In the genomic region with DNA sequence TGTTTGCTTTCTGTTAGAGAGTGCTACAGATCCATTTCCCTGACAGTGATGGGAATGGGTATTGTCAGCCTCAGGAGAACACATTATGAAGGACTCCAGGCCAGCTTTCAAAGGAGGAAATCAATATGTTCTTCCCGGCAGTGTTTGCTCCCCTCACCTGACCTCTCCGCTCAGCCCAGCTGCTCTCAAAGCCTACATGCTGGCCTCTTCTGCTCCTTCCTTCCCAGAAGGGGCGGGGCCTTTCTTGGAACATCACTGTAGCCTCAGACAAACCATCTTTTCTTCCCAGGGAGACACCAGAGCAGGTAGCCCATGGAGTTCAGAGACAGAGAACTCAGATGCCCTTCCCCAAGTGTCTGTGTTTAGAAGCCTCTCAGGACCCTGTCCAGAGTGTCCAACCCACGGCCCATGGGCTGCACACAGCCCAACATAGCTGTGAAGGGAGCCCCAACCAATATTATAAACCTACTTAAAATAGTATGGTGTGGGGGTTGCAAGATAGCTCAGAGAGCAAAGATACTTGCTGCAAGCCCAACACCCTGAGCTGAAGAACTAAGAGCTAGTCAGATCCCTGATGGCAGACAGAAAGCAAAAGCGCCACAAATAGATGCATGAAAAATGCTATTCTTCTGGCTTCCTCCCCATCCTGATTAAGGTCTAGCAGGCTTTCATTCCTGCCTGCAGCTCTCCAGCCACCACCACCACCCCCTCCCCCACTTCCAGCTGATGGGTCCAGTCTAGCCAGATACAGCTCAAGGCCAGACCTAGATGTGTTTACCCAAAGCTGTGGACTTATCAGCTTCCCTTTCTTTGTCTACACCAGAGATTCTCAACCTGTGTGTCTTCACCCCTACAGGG, we compare ENCODE assay signal across 10 mouse cellular contexts.
A peak's percentile ranks its signal among the peaks of the same experiment; 100 is the strongest.
DNase-seq lines count a peak whose midpoint lies in the region; ATAC-seq lines count a peak whose summit lies in the region.
"Had no signal": no experiment of that assay in that cellular context is flagged by ENCODE, and none has a peak within 500 bp of the region (broad histone marks: within the 10 kb centered on the region; RNA-seq: fewer than 3 reads in every experiment).

No protein-coding gene starts in this region.

- ATAC-seq in heart, embryonic 11.5 days (replicated peaks; ENCODE audit: insufficient number of reproducible peaks, low FRiP score, low TSS enrichment): peak; percentile 78
- peak; percentile 80 for ATAC-seq in heart, embryonic 12.5 days (ENCODE audit: insufficient number of reproducible peaks, low FRiP score)
- ATAC-seq in liver, embryonic 12.5 days: peak; percentile 63
- ATAC-seq in midbrain, embryonic 13.5 days: no peak
- ATAC-seq: hindbrain, postnatal 0 days had no signal

- intact Hi-C loops in heart, postnatal 25 days (cut with DNase I): no loop called here

- H3K9me3 ChIP-seq in heart, embryonic 11.5 days (replicated peaks; ENCODE audit: control insufficient read depth, low read length): no peaks in the 10 kb centered on the region
- no peaks in the 10 kb centered on the region for H3K9me3 ChIP-seq in heart, embryonic 12.5 days (replicated peaks)
- no peaks in the 10 kb centered on the region for H3K9me3 ChIP-seq in liver, embryonic 12.5 days (replicated peaks)
- no peaks in the 10 kb centered on the region for H3K9me3 ChIP-seq in midbrain, embryonic 13.5 days
- H3K9me3 ChIP-seq: midbrain, embryonic 12.5 days had no signal

- H3K9ac ChIP-seq in heart, embryonic 11.5 days (ENCODE audit: low read depth, low read length): peak overlapping the region; percentile 46
- 0 out of 2 replicates have a peak overlapping the region, but pooled peaks have one; percentile 19 for H3K9ac ChIP-seq in heart, embryonic 12.5 days
- no peak overlapping the region for H3K9ac ChIP-seq in liver, embryonic 12.5 days
- H3K9ac ChIP-seq in midbrain, embryonic 13.5 days (replicated peaks): no peak overlapping the region
- H3K9ac ChIP-seq: midbrain, embryonic 12.5 days had no signal

- H3K36me3 ChIP-seq in heart, embryonic 11.5 days (ENCODE audit: control insufficient read depth, insufficient read depth, low read length): no peaks in the 10 kb centered on the region
- H3K36me3 ChIP-seq in heart, embryonic 12.5 days: no peaks in the 10 kb centered on the region
- no peaks in the 10 kb centered on the region for H3K36me3 ChIP-seq in liver, embryonic 12.5 days
- H3K36me3 ChIP-seq in midbrain, embryonic 13.5 days: no peaks in the 10 kb centered on the region
- H3K36me3 ChIP-seq: midbrain, embryonic 12.5 days had no signal

- no peaks in the 10 kb centered on the region for H3K27me3 ChIP-seq in heart, embryonic 11.5 days (ENCODE audit: control insufficient read depth, insufficient read depth, low read length)
- H3K27me3 ChIP-seq in heart, embryonic 12.5 days (replicated peaks): no peaks in the 10 kb centered on the region
- H3K27me3 ChIP-seq in liver, embryonic 12.5 days (replicated peaks): no peaks in the 10 kb centered on the region
- no peaks in the 10 kb centered on the region for H3K27me3 ChIP-seq in midbrain, embryonic 13.5 days
- H3K27me3 ChIP-seq: midbrain, embryonic 12.5 days had no signal

- WGBS in heart, embryonic 11.5 days (ENCODE audit: insufficient replicate concordance): 40% methylated on average over 5 of the region's 5 CpGs
- WGBS in heart, embryonic 12.5 days: 27% methylated on average over 5 of the region's 5 CpGs
- 38% methylated on average over 5 of the region's 5 CpGs for WGBS in liver, embryonic 12.5 days (ENCODE audit: insufficient replicate concordance)
- WGBS in midbrain, embryonic 13.5 days: 71% methylated on average over 5 of the region's 5 CpGs

- peak overlapping the region; percentile 89 for H3K27ac ChIP-seq in heart, embryonic 11.5 days (ENCODE audit: low read depth, low read length)
- H3K27ac ChIP-seq in heart, embryonic 12.5 days (ENCODE audit: poor library complexity, severe bottlenecking): peak overlapping the region; percentile 95
- peak overlapping the region; percentile 42; the same call in 1 of the 2 replicates for H3K27ac ChIP-seq in liver, embryonic 12.5 days
- no peak overlapping the region for H3K27ac ChIP-seq in midbrain, embryonic 13.5 days
- H3K27ac ChIP-seq: hindbrain, postnatal 0 days; midbrain, embryonic 12.5 days had no signal

- peak overlapping the region; percentile 16; the same call in 1 of the 2 replicates for H3K4me2 ChIP-seq in heart, embryonic 11.5 days
- peak overlapping the region; percentile 39 for H3K4me2 ChIP-seq in heart, embryonic 12.5 days
- peak overlapping the region; percentile 16; the same call in 1 of the 2 replicates for H3K4me2 ChIP-seq in liver, embryonic 12.5 days
- no peak overlapping the region for H3K4me2 ChIP-seq in midbrain, embryonic 13.5 days (replicated peaks)
- H3K4me2 ChIP-seq: midbrain, embryonic 12.5 days had no signal

- H3K4me1 ChIP-seq in heart, embryonic 11.5 days (ENCODE audit: control insufficient read depth, insufficient read depth, low read length): peaks cover 19% of the 10 kb centered on the region
- peaks cover 55% of the 10 kb centered on the region for H3K4me1 ChIP-seq in heart, embryonic 12.5 days (replicated peaks)
- H3K4me1 ChIP-seq in liver, embryonic 12.5 days: peaks cover 26% of the 10 kb centered on the region
- peaks cover 7% of the 10 kb centered on the region for H3K4me1 ChIP-seq in midbrain, embryonic 13.5 days (replicated peaks)
- H3K4me1 ChIP-seq: midbrain, embryonic 12.5 days had no signal

- DNase-seq in heart, postnatal 25 days (ENCODE audit: low spot score): no peak
- DNase-seq in 416B (ENCODE audit: low read depth): peak; percentile 15
- no peak for DNase-seq in retina, embryonic 14.5 days (ENCODE audit: low spot score)
- DNase-seq in right cerebral cortex, adult 2 months (ENCODE audit: low spot score in 2 of 2): no peak

- no peak overlapping the region for H3K4me3 ChIP-seq in heart, embryonic 11.5 days (ENCODE audit: low read depth, low read length)
- no peak overlapping the region for H3K4me3 ChIP-seq in heart, embryonic 12.5 days
- no peak overlapping the region for H3K4me3 ChIP-seq in liver, embryonic 12.5 days
- no peak overlapping the region for H3K4me3 ChIP-seq in midbrain, embryonic 13.5 days (replicated peaks)
- H3K4me3 ChIP-seq: midbrain, embryonic 12.5 days had no signal

Comparison
In these comparisons a context has a peak if more than half of its experiments do, and no peak if none do; other contexts are left out.
1. H3K9ac ChIP-seq: peak in heart, embryonic 11.5 days (single experiment) and heart, embryonic 12.5 days (single experiment); none in liver, embryonic 12.5 days (single experiment) and midbrain, embryonic 13.5 days (single experiment).